Mouse (Mus musculus) hindbrain, postnatal 0 days (tissue): ENCODE data around the gene Arl4c. TPM values are rescaled to one million over a fixed set of nuclear protein-coding genes. Genes with fewer than 3 reads are reported as not detected.

Source experiments
- ATAC-seq: fragments of 200-750 bp; cut with Nextera tagmentation; 2 replicates; pipeline ENCODE4 v1.8.0; 2017; ENCODE audit warnings: mild to moderate bottlenecking, moderate TSS enrichment, moderate library complexity
- DNase-seq: peaks from one replicate; pipeline ENCODE4 v3.0.0-alpha.2; 2015; ENCODE audit warnings: low spot score
- H3K27ac ChIP-seq: fragments of 300-500 bp; sonication (generic); 2 replicates; pipeline ENCODE4 v1.5.1; 2014; ENCODE audit warnings: mild to moderate bottlenecking
- H3K27me3 ChIP-seq: fragments of 300-500 bp; sonication (generic); 2 replicates; pipeline ENCODE4 v1.6.1; 2014; ENCODE audit warnings: low read length, mixed read lengths; ENCODE audit not compliant: insufficient read depth
- H3K36me3 ChIP-seq: fragments of 300-500 bp; sonication (generic); 2 replicates; pipeline ENCODE4 v1.6.1; 2014; ENCODE audit warnings: low read length, mixed read lengths; ENCODE audit not compliant: insufficient read depth
- H3K4me1 ChIP-seq: fragments of 300-500 bp; sonication (generic); 2 replicates; pipeline ENCODE4 v1.6.1; 2014; ENCODE audit warnings: antibody characterized with exemption, low read length, mixed read lengths; ENCODE audit not compliant: insufficient read depth
- H3K4me2 ChIP-seq: fragments of 300-500 bp; sonication (generic); 2 replicates; pipeline ENCODE4 v1.6.1; 2014; ENCODE audit warnings: low read depth, mild to moderate bottlenecking, low read length, moderate library complexity, mixed read lengths
- H3K4me3 ChIP-seq: fragments of 300-500 bp; sonication (generic); 2 replicates; pipeline ENCODE4 v1.5.1; 2014; ENCODE audit warnings: low read length
- H3K9ac ChIP-seq: fragments of 300-500 bp; sonication (generic); replicated peaks from 2 replicates; pipeline ENCODE4 v1.6.1; 2014; ENCODE audit warnings: mild to moderate bottlenecking, low read length, moderate library complexity, mixed read lengths
- H3K9me3 ChIP-seq: fragments of 300-500 bp; sonication (generic); 2 replicates; pipeline ENCODE4 v1.6.1; 2016; ENCODE audit warnings: low read length, mixed read lengths
- CTCF ChIP-seq: IDR thresholded peaks from 2 replicates; pipeline ENCODE4 v1.5.1; 2016; ENCODE audit warnings: antibody characterized with exemption, control low read depth, low read depth
- WGBS: fragments of 180-500 bp; shearing (Covaris S2); extraction: QIAGEN DNeasy Blood & Tissue Kit; methylation state at CpG from one replicate; pipeline ENCODE4 v1.1.7; 2014; 5-methylcytosine and 5-hydroxymethylcytosine counted together
- polyA plus RNA-seq: library from polyadenylated mRNA; unstranded; fragments of >200 nt; fragmentation: Nextera tagmentation; extraction: Ambion mirVana; gene quantifications from 2 replicates; pipeline ENCODE4 v1.2.1, GENCODE M21; 2015
- total RNA-seq: library from RNA; depleted of rRNA; stranded (reverse); fragments of >200 nt; gene quantifications from 2 replicates; pipeline ENCODE4 v1.2.3, GENCODE M21; 2014

Arl4c gene
- total and polyA plus RNA-seq, 2 experiments from 2014 or later = 34.7 to 69.3 TPM

DNA sequence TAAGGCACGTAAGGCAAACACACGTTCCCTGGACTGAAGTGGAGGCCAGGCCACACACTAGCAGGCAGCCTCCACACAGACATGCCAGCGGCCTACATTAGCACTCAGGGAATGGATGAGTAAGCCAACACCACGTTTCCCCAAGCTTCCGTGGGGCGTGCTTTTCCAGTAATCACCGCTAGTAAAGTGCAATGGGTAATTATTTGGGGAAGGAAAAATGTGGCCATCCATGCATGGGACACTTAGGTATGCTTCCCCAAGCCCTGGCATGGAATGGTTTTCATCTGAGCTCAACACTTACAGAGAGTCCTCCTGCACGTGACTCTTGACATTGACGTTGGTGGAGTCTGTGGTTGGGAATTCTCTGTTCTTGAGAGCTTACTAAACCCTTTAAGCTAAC lies 50.4 kb downstream of the Arl4c start:
- no peaks in the 10 kb centered on the region for H3K4me1 ChIP-seq
- H3K4me3 ChIP-seq = no peak overlapping the region
- H3K36me3 ChIP-seq = no peaks in the 10 kb centered on the region
- no peaks in the 10 kb centered on the region for H3K9me3 ChIP-seq
- no peak overlapping the region for H3K27ac ChIP-seq
- ATAC-seq (no peak), DNase-seq (no peak)
- 83% methylated on average over 9 of the region's 9 CpGs for whole genome bisulfite sequencing
- H3K4me2 ChIP-seq = no peak overlapping the region
- no peak for TF ChIP-seq CTCF
- H3K27me3 ChIP-seq = no peaks in the 10 kb centered on the region
- H3K9ac ChIP-seq = no peak overlapping the region

DNA sequence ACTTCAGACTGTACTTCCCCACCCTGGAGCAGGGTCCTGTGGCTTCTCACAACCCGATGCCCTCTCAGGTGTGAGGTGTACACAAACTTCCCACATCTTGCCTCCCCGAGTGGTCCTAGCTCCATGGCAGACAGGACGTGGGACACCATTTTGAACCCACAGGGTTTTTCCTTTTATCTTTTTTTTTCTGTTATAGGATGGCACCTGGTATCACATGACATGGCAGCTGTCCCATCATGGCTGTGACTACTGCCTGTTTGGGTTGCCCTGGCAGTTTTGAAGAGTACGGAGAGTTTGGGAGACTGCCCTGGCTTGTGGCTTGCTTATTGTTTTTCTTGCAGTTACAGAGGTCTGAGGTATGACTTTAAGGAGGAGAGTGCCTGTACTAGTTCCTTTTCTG lies 53.3 kb downstream of the Arl4c start:
- no peaks in the 10 kb centered on the region for H3K27me3 ChIP-seq
- no peak overlapping the region for H3K27ac ChIP-seq
- H3K4me3 ChIP-seq = no peak overlapping the region
- DNase-seq = no peak
- no peaks in the 10 kb centered on the region for H3K36me3 ChIP-seq
- no peaks in the 10 kb centered on the region for H3K4me1 ChIP-seq
- no peak for ATAC-seq
- H3K9me3 ChIP-seq = no peaks in the 10 kb centered on the region
- 88% methylated on average over 4 of the region's 4 CpGs for WGBS
- TF ChIP-seq CTCF = no peak
- no peak overlapping the region for H3K9ac ChIP-seq
- no peak overlapping the region for H3K4me2 ChIP-seq

DNA sequence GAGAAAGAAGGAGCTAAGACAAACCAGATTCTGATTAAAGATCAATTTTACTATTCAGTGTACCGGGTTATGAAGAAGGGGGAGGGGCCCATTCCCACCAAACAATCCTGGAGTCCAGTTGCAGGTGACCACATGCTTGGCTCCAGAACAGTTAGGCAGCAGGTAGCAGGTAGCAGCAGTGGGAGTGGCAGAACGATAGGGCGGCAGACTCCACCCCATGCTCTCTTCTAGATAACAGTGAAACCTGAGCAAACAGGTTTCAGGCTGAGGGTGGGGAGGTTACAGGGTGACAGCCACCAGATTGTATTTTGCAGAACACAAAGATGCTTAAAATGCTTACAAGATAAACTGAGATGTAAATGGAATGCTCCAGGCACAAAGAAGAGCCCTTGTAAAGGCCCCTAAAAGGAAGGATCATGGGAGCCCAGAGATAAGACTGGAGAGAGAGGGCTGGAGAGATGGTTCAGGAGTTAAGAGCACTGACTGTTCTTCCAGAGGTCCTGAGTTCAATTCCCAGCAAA lies 56.4 kb downstream of the Arl4c start:
- no peaks in the 10 kb centered on the region for H3K36me3 ChIP-seq
- H3K9ac ChIP-seq = no peak overlapping the region
- no peak for ATAC-seq
- WGBS = 85% methylated on average over 3 of the region's 3 CpGs
- H3K27me3 ChIP-seq = 0 out of 2 replicates have a peak, but pooled peaks cover 9% of the 10 kb centered on the region
- H3K4me2 ChIP-seq = no peak overlapping the region
- H3K27ac ChIP-seq = no peak overlapping the region
- DNase-seq = no peak
- TF ChIP-seq CTCF = no peak
- H3K4me3 ChIP-seq = no peak overlapping the region
- H3K9me3 ChIP-seq = no peaks in the 10 kb centered on the region
- no peaks in the 10 kb centered on the region for H3K4me1 ChIP-seq

DNA sequence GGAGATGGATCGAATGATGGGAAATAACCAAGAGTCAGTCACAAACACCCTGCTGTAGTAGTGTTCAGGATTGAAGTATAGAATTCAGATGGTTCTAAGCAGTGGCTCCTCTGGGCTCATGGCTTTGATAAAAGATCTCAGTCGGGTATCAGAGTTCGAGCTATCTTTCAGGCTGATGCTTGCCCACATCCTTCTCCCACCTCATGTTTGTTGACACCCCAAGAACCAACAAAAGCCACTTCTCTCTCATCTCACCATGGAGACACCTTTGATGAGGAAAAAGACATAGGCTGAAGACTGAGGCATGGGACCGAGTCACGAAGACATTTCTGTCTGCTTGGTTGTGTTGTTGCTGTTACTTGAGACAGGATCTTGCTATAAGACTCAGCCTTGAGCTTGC lies 57.6 kb downstream of the Arl4c start:
- 0 out of 2 replicates have a peak, but pooled peaks cover 9% of the 10 kb centered on the region for H3K27me3 ChIP-seq
- H3K9me3 ChIP-seq = no peaks in the 10 kb centered on the region
- no peak for TF ChIP-seq CTCF
- no peak overlapping the region for H3K9ac ChIP-seq
- 89% methylated on average over 5 of the region's 5 CpGs for WGBS
- peaks cover 6% of the 10 kb centered on the region; the same call in 1 of the 2 replicates for H3K4me1 ChIP-seq
- no peak overlapping the region for H3K4me2 ChIP-seq
- DNase-seq (no peak), ATAC-seq (no peak)
- no peak overlapping the region for H3K4me3 ChIP-seq
- no peaks in the 10 kb centered on the region for H3K36me3 ChIP-seq
- no peak overlapping the region for H3K27ac ChIP-seq

DNA sequence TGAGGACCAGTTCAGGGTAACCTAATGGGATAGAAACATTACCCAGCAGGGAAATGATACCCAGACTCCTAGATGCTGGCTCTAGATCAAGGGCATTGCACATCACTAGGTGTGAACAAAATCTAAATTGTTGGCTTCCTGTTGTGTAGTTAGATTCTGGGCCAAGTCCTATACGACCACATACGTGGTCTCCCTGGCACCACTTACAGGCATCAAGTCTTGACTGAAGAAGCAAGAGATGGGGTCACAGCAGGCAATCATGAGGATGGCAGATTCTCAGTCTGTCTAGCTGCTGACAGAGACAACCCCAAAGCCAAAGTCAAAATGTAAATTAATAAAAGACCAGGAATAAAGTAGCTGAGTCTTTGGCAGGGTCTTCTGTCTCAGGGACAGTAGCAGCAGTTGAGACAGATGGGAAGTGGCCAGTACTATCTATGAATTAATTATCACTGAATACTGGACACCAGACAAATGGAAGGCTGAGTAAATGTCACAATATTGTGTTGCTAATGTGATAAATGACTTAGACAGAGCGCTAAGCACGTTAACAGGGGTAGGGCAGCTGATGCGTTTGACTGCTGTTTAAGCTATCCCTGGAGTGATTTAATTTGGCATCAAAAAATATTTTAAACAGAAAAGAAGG lies 58.7 kb downstream of the Arl4c start:
- Histone ChIP-seq H3K9me3 (no peaks in the 10 kb centered on the region), H3K4me2 (no peak overlapping the region), H3K4me1 (peaks cover 6% of the 10 kb centered on the region; the same call in 1 of the 2 replicates), H3K36me3 (no peaks in the 10 kb centered on the region), H3K4me3 (no peak overlapping the region), H3K9ac (no peak overlapping the region), H3K27me3 (0 out of 2 replicates have a peak, but pooled peaks cover 9% of the 10 kb centered on the region), H3K27ac (no peak overlapping the region)
- TF ChIP-seq CTCF = no peak
- WGBS = 32% methylated on average over 5 of the region's 5 CpGs
- peak; percentile 87 for DNase-seq
- ATAC-seq = peak; percentile 90

DNA sequence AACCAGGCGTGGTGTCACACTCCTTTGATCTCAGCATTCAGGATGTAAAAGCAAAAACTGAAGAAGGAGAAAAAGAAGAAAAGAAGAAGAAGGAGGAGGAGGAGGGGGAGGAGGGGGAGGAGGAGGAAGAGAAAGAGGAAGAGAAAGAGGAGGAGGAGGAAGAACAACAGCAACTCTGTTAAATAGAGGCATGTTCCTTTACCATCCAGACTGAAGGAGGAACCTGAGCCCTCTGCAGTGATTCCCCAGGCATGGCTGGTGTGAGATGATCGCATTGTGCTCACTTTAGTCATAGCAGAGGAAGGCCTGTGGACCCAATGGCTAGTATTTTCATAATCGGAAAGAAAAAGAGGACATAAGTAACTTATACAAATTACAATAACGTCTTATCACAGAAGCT lies 59.3 kb downstream of the Arl4c start:
- DNase-seq = no peak

DNA sequence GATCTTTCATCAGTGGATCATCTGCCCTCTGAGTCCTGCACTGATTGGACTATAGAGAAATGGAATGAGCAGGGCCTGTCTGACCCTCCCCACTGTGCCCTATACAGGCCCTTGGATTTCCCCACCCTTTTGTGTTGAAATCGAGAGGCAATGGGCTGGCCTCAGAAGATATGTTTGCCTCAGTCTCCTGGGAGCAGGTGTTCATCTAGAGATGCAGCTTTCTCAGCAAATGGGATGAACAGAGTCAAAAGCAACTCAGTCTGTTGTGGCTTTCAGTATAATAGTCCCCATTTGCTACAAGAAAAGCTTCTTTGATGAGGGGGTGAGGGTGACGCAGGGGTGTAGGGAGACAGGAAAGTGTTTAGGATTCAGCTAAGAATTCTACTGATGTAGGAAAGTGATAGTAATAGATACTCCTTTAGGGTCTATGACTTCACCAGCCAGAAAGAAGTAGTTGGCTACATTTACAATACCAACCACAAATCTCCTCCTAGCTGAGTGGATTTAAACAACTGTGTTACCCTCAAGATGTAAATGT lies 60.3 kb downstream of the Arl4c start:
- Histone ChIP-seq H3K27me3 (0 out of 2 replicates have a peak, but pooled peaks cover 9% of the 10 kb centered on the region), H3K9ac (no peak overlapping the region), H3K4me3 (no peak overlapping the region), H3K27ac (no peak overlapping the region), H3K9me3 (no peaks in the 10 kb centered on the region), H3K4me1 (peaks cover 6% of the 10 kb centered on the region; the same call in 1 of the 2 replicates), H3K4me2 (no peak overlapping the region), H3K36me3 (no peaks in the 10 kb centered on the region)
- 69% methylated on average over 2 of the region's 2 CpGs for WGBS
- TF ChIP-seq CTCF = no peak
- no peak for DNase-seq
- no peak for ATAC-seq

More for the DNA sequence above, 59.3 kb downstream of the Arl4c start:
- Histone ChIP-seq H3K4me1 (peaks cover 6% of the 10 kb centered on the region; the same call in 1 of the 2 replicates), H3K4me3 (no peak overlapping the region), H3K9ac (no peak overlapping the region), H3K36me3 (no peaks in the 10 kb centered on the region), H3K27me3 (0 out of 2 replicates have a peak, but pooled peaks cover 9% of the 10 kb centered on the region), H3K27ac (no peak overlapping the region), H3K4me2 (no peak overlapping the region), H3K9me3 (no peaks in the 10 kb centered on the region)
- 0 out of 2 replicates have a peak, but pooled peaks have one; percentile 2 for ATAC-seq
- TF ChIP-seq CTCF = no peak
- 70% methylated on average over 4 of the region's 4 CpGs for WGBS
